Mouse (Mus musculus): ENCODE results near the gene Gtf3c6.

- TF ChIP-seq CTCF (conservative IDR thresholded peaks at IDR 0.05; ENCODE audit: insufficient read depth, insufficient read length, low read depth, low read length) (no peak), POLR2A (IDR thresholded peaks at IDR 0.05; ENCODE audit: low read depth, low read length) (no peak)
These were observed 30.1 kb downstream of the Gtf3c6 start for GRCm38 (mm10) chr10:40227660-40228303.
